Mouse (Mus musculus): ENCODE measurements around the gene Srsf7. TPM values are rescaled to one million over a fixed set of nuclear protein-coding genes. Genes with fewer than 3 reads are reported as not detected.
"Not testable (repeated sequence)": the region's sequence is repeated elsewhere in the genome, so short reads cannot be mapped to it uniquely, and the experiment has no call there.

Gene Srsf7
- 651 and 806 TPM in 2 replicates for polyA plus RNA-seq (2016; fragmentation: Nextera tagmentation; extraction: Ambion mirVana)

GRCm38 (mm10) chr17:80206671-80207581 is at the start of gene Srsf7, which contains the start of gene Ttc39d:
Gene Srsf7 (minus strand): TSS chr17:80207307.
Gene Ttc39d (plus strand): TSS chr17:80207460.
- Histone ChIP-seq H3K4me1 (replicated peaks) (peaks cover 18% of the 10 kb centered on the region), H3K36me3 (peaks cover 38% of the 10 kb centered on the region), H3K27me3 (ENCODE audit: insufficient read depth, poor library complexity, severe bottlenecking) (no peaks in the 10 kb centered on the region), H3K9me3 (no peaks in the 10 kb centered on the region), H3K4me3 (peak within 1 kb of the TSS; percentile 96), H3K27ac (peak within 1 kb of the TSS; percentile 100)
- DNase-seq (ENCODE audit: low spot score), result peak; percentile 98
- under 1% methylated on average over 95 of the region's 95 CpGs for WGBS

- Histone ChIP-seq H3K27me3 (ENCODE audit: insufficient read depth, poor library complexity, severe bottlenecking) (no peaks in the 10 kb centered on the region), H3K9me3 (no peaks in the 10 kb centered on the region), H3K27ac (no peak overlapping the region), H3K4me3 (no peak overlapping the region), H3K4me1 (replicated peaks) (no peaks in the 10 kb centered on the region), H3K36me3 (peaks cover 100% of the 10 kb centered on the region)
- 72% methylated on average over 13 of the region's 13 CpGs for WGBS
- peak; percentile 7 for DNase-seq (ENCODE audit: low spot score)
Observed at GRCm38 (mm10) chr17:80255208-80255607, 48.1 kb upstream of the Srsf7 start.

DNA sequence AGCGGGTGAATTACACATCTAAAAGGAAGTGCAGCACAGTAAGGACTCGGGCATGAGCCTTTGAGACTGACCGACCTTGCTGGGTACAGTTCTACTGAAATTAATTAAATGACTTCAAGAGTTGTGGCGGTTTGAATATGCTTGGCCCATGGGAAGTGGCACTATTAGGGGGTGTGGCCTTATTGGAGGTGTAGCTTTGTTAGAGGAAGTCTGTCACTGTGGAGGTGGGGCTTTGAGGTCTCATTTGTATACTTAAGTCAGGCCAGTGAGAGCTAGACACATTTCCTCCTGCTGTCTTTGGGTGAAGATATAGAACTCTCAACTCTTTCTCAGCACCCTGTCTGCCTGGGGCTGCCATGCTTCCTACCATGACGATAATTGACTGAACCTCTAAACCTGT is 47.3 kb upstream of the Srsf7 start:
- peaks cover 100% of the 10 kb centered on the region for H3K36me3 ChIP-seq
- no peak overlapping the region for H3K27ac ChIP-seq
- 95% methylated on average over 5 of the region's 5 CpGs for WGBS
- H3K4me1 ChIP-seq (replicated peaks), result no peaks in the 10 kb centered on the region
- no peaks in the 10 kb centered on the region for H3K9me3 ChIP-seq
- no peak overlapping the region for H3K4me3 ChIP-seq
- DNase-seq (ENCODE audit: low spot score), result no peak
- no peaks in the 10 kb centered on the region for H3K27me3 ChIP-seq (ENCODE audit: insufficient read depth, poor library complexity, severe bottlenecking)

DNA sequence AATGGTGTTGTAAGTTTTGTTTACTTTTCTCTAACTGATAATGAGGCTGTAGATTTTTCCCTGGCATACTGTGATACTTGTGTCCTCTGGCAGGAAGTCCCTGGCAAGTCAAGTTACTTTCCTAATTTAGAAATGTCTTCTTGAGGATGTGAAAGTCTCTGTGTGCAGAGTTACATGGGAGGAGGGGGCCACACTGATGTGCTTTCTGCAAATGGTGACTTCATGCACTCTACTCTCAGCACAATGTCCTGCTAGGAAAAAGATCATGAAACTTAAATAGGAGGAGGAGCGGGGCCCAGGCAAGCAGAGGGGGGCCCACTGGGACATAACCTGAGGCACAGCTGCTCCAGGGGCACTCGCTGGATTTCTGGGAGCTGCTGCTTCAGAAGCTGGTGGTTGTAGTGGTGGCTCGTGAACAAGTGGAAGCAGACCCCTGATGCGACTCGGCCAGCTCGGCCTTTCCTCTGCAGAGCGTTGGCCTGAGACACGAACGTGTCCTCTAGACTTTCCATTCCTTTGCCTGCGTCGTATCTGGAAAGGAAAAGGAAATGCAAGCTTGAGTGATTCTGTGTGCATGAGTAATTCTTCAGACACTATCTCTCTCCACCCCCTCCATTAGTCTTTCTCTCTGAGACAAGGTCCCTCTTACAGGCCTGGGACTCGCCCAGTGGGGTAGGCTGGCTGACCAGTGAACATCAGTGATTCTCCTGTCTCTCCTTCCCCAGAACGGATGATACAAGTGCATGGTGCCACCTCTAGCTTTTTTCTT is 45.8 kb upstream of the Srsf7 start:
- 80% methylated on average over 13 of the region's 13 CpGs for WGBS
- Histone ChIP-seq H3K4me3 (no peak overlapping the region), H3K36me3 (peaks cover 100% of the 10 kb centered on the region), H3K9me3 (no peaks in the 10 kb centered on the region), H3K4me1 (replicated peaks) (no peaks in the 10 kb centered on the region), H3K27me3 (ENCODE audit: insufficient read depth, poor library complexity, severe bottlenecking) (no peaks in the 10 kb centered on the region), H3K27ac (no peak overlapping the region)
- DNase-seq (ENCODE audit: low spot score), result no peak

- DNase-seq (ENCODE audit: low spot score), result no peak
- peaks cover 97% of the 10 kb centered on the region for H3K36me3 ChIP-seq
- H3K27ac ChIP-seq, result no peak overlapping the region
- H3K27me3 ChIP-seq (ENCODE audit: insufficient read depth, poor library complexity, severe bottlenecking), result no peaks in the 10 kb centered on the region
- H3K4me3 ChIP-seq, result no peak overlapping the region
- no peaks in the 10 kb centered on the region for H3K4me1 ChIP-seq (replicated peaks)
- no peaks in the 10 kb centered on the region for H3K9me3 ChIP-seq
- 69% methylated on average over 13 of the region's 13 CpGs for WGBS
Observed at GRCm38 (mm10) chr17:80243116-80243515, 36.0 kb upstream of the Srsf7 start.

DNA sequence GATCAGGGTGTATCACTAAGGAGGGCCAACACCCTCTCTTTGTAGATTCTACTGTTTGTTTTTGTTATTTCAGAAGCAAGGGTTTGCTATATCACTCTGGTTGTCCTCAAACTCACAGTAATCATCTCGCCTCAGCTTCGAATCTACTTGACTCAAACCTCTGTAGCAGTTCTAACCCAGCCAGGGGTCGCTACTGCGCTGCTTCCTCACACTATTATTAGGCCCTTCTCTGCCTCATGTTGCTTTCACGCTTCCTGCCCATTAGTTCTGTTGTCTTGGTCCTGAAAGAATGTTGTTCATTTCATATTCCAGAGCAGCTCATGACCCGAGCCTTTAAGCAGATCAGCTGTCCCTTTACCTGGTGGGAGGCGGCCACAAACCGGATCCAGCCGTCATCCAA is 34.5 kb upstream of the Srsf7 start:
- H3K36me3 ChIP-seq, result peaks cover 91% of the 10 kb centered on the region
- H3K27ac ChIP-seq, result no peak overlapping the region
- DNase-seq (ENCODE audit: low spot score), result no peak
- WGBS, result 91% methylated on average over 9 of the region's 9 CpGs
- no peaks in the 10 kb centered on the region for H3K27me3 ChIP-seq (ENCODE audit: insufficient read depth, poor library complexity, severe bottlenecking)
- H3K4me3 ChIP-seq, result no peak overlapping the region
- no peaks in the 10 kb centered on the region for H3K9me3 ChIP-seq
- H3K4me1 ChIP-seq (replicated peaks), result no peaks in the 10 kb centered on the region

DNA sequence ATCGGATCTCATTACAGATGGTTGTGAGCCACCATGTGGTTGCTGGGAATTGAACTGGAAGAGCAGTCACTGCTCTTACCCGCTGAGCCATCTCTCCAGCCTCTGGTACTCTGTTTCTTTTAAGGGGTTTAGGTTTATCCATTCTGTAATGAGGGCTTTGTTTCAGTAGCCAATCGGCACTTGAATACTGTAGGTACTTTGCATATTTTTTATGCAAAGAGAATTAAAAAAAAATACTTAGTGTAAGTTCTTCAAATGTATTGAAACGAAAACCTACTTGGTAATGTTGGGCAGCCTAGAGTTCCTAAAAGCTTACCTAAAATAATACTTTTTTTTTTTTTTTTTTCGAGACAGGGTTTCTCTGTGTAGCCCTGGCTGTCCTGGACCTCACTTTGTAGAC is 30.4 kb upstream of the Srsf7 start:
- no peaks in the 10 kb centered on the region for H3K4me1 ChIP-seq (replicated peaks)

DNA sequence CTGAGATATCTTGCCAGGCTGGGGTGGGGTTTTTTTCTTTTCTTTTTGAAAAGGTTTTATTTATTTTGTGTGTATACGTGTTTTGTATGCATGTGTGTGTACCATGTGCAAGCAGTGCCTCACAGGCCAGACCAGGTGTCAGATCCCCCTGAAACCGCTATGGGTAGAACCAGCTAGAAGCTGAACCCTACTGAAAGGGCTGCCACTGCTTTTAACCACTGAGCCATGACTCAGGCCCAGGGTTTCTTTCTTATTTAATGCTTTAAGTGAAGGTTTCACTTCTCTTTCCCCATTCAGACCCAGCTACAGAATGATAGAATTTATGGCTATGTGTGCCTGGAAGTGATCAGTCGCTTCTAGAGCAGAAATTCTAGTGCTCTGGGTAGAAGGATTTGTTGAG is 29.7 kb upstream of the Srsf7 start:
- DNase-seq (ENCODE audit: low spot score), result no peak
- H3K4me3 ChIP-seq, result no peak overlapping the region
- no peak overlapping the region for H3K27ac ChIP-seq
- no peaks in the 10 kb centered on the region for H3K9me3 ChIP-seq
- H3K27me3 ChIP-seq (ENCODE audit: insufficient read depth, poor library complexity, severe bottlenecking), result no peaks in the 10 kb centered on the region
- peaks cover 55% of the 10 kb centered on the region for H3K36me3 ChIP-seq
- whole genome bisulfite sequencing, result 93% methylated on average over 3 of the region's 3 CpGs
- H3K4me1 ChIP-seq (replicated peaks), result no peaks in the 10 kb centered on the region

More for the DNA sequence above, 30.4 kb upstream of the Srsf7 start:
- Histone ChIP-seq H3K36me3 (peaks cover 62% of the 10 kb centered on the region), H3K9me3 (no peaks in the 10 kb centered on the region), H3K27me3 (ENCODE audit: insufficient read depth, poor library complexity, severe bottlenecking) (no peaks in the 10 kb centered on the region), H3K4me3 (no peak overlapping the region), H3K27ac (no peak overlapping the region)
- no peak for DNase-seq (ENCODE audit: low spot score)
- WGBS, result 89% methylated on average over 5 of the region's 5 CpGs

- peaks cover 52% of the 10 kb centered on the region for H3K36me3 ChIP-seq
- H3K27ac ChIP-seq, result no peak overlapping the region
- no peak for DNase-seq (ENCODE audit: low spot score)
- no peaks in the 10 kb centered on the region for H3K9me3 ChIP-seq
- WGBS, result 90% methylated on average over 3 of the region's 3 CpGs
- H3K4me3 ChIP-seq, result no peak overlapping the region
- no peaks in the 10 kb centered on the region for H3K27me3 ChIP-seq (ENCODE audit: insufficient read depth, poor library complexity, severe bottlenecking)
- no peaks in the 10 kb centered on the region for H3K4me1 ChIP-seq (replicated peaks)
Observed at GRCm38 (mm10) chr17:80235477-80235876, 28.4 kb upstream of the Srsf7 start.

DNA sequence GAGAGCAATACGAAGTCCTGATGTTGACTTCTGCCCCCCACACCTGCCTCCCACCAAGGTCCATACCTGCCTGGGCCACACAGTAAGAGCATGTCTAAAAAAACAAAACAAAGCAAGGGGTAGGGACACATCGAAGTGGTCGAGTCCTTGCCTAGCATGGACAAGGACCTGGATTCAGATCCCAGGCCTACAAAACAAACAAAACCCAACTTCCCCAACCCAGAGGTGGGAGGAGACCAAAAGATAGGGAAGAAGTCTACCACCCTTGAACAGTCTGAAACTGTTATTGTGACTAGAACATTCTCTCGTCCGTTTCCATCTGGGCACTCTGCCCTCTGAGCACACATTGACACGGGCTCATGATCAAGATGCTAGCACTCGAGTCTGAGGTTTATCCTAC is 27.3 kb upstream of the Srsf7 start:
- WGBS, result 88% methylated on average over 7 of the region's 7 CpGs

DNA sequence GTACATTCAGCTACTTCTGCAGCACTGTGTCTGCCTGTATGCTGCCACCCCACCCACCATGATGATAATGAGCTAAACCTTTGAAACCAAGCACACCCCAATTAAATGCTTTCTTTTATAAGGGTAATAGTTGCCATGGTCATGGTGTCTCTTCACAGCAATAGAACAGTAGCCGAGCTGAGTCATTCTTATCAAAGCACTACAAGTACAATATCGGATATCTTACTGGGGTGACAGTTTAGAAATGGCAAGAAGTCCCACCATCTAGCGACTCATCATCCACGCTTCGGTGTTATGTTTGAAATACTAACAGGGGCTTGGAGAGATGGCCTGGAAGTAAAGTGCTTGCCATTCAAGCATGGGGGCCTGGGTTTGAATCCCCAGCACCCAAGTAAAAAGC is 26.7 kb upstream of the Srsf7 start:
- WGBS, result 92% methylated on average over 5 of the region's 5 CpGs
- no peak for DNase-seq (ENCODE audit: low spot score)
- H3K9me3 ChIP-seq, result no peaks in the 10 kb centered on the region
- H3K36me3 ChIP-seq, result peaks cover 43% of the 10 kb centered on the region
- no peaks in the 10 kb centered on the region for H3K27me3 ChIP-seq (ENCODE audit: insufficient read depth, poor library complexity, severe bottlenecking)
- no peak overlapping the region for H3K27ac ChIP-seq
- H3K4me3 ChIP-seq, result no peak overlapping the region
- H3K4me1 ChIP-seq (replicated peaks), result no peaks in the 10 kb centered on the region

More for the DNA sequence above, 27.3 kb upstream of the Srsf7 start:
- H3K4me3 ChIP-seq, result no peak overlapping the region
- no peaks in the 10 kb centered on the region for H3K9me3 ChIP-seq
- no peak overlapping the region for H3K27ac ChIP-seq
- peaks cover 43% of the 10 kb centered on the region for H3K36me3 ChIP-seq
- H3K4me1 ChIP-seq (replicated peaks), result no peaks in the 10 kb centered on the region
- no peaks in the 10 kb centered on the region for H3K27me3 ChIP-seq (ENCODE audit: insufficient read depth, poor library complexity, severe bottlenecking)
- DNase-seq (ENCODE audit: low spot score), result no peak

GRCm38 (mm10) chr17:80229396-80229795 is 22.3 kb upstream of the Srsf7 start:
- Histone ChIP-seq H3K27me3 (ENCODE audit: insufficient read depth, poor library complexity, severe bottlenecking) (no peaks in the 10 kb centered on the region), H3K4me3 (no peak overlapping the region), H3K4me1 (replicated peaks) (peaks cover 8% of the 10 kb centered on the region), H3K36me3 (peaks cover 45% of the 10 kb centered on the region), H3K27ac (no peak overlapping the region), H3K9me3 (no peaks in the 10 kb centered on the region)
- no peak for DNase-seq (ENCODE audit: low spot score)
- WGBS, result 92% methylated on average over 2 of the region's 2 CpGs

DNA sequence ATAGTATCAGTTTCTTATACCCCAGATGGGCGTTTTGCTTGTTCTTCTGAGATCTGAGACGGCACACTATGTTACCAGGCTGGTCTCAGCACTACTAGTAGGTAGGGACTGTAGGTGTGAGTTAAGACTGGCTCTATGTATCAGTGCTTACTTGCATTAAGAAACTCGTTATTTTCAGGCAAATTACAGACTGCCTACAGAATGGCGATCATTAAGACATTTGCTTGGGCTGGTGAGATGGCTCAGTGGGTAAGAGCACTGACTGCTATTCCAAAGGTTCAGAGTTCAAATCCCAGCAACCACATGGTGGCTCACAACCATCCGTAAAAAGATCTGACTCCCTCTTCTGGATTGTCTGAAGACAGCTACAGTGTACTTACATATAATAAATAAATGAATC is 18.0 kb upstream of the Srsf7 start:
- H3K27ac ChIP-seq, result peak overlapping the region; percentile 90

More for the DNA sequence above, 18.0 kb upstream of the Srsf7 start:
- not testable (repeated sequence) for DNase-seq (ENCODE audit: low spot score); H3K9me3 ChIP-seq; H3K27me3 ChIP-seq (ENCODE audit: insufficient read depth, poor library complexity, severe bottlenecking)
- peak overlapping the region; percentile 67 for H3K4me3 ChIP-seq
- 61% methylated on average over 5 of the region's 5 CpGs for WGBS
- peaks cover 11% of the 10 kb centered on the region for H3K4me1 ChIP-seq (replicated peaks)
- H3K36me3 ChIP-seq, result peaks cover 31% of the 10 kb centered on the region

All from hindbrain, embryonic 10.5 days (tissue).